In genomic region chr2:120446373-120446772, GRCm38 (mm10) we compare ENCODE assay signal across 15 mouse cellular contexts. TPM values are rescaled to one million over a fixed set of nuclear protein-coding genes. Genes with fewer than 3 reads are reported as not detected.
A peak's percentile ranks its signal among the peaks of the same experiment; 100 is the strongest.
DNase-seq lines count a peak whose midpoint lies in the region; ATAC-seq lines count a peak whose summit lies in the region.
"Had no signal": no experiment of that assay in that cellular context is flagged by ENCODE, and none has a peak within 500 bp of the region (broad histone marks: within the 10 kb centered on the region; RNA-seq: fewer than 3 reads in every experiment).

No protein-coding gene starts in this region.

- H3K27ac ChIP-seq in heart, embryonic 10.5 days: peak overlapping the region; percentile 49; the same call in 1 of the 2 replicates
- peak overlapping the region; percentile 65 for H3K27ac ChIP-seq in liver, embryonic 15.5 days (replicated peaks)
- H3K27ac ChIP-seq: embryonic facial prominence, embryonic 13.5 days; limb, embryonic 12.5 days had no signal

- H3K4me2 ChIP-seq in liver, embryonic 15.5 days: peak overlapping the region; percentile 47
- H3K4me2 ChIP-seq: embryonic facial prominence, embryonic 13.5 days; limb, embryonic 12.5 days had no signal

- peak; percentile 98 for ATAC-seq in liver, embryonic 15.5 days (ENCODE audit: insufficient read depth)
- ATAC-seq: forebrain, embryonic 16.5 days had no signal

- peak overlapping the region; percentile 5; the same call in 1 of the 2 replicates for H3K9ac ChIP-seq in liver, embryonic 15.5 days
- H3K9ac ChIP-seq: embryonic facial prominence, embryonic 13.5 days; limb, embryonic 12.5 days had no signal

- no peaks in the 10 kb centered on the region for H3K9me3 ChIP-seq in heart, embryonic 10.5 days
- no peaks in the 10 kb centered on the region for H3K9me3 ChIP-seq in liver, embryonic 15.5 days (replicated peaks)
- H3K9me3 ChIP-seq: embryonic facial prominence, embryonic 13.5 days; limb, embryonic 12.5 days had no signal

- 53% methylated on average over 10 of the region's 10 CpGs for WGBS in heart, embryonic 10.5 days
- WGBS in liver, embryonic 15.5 days (ENCODE audit: insufficient replicate concordance): 10% methylated on average over 10 of the region's 10 CpGs

- peaks cover 5% of the 10 kb centered on the region; the same call in 1 of the 2 replicates for H3K4me1 ChIP-seq in heart, embryonic 10.5 days
- peaks cover 19% of the 10 kb centered on the region for H3K4me1 ChIP-seq in liver, embryonic 15.5 days (replicated peaks)
- H3K4me1 ChIP-seq: embryonic facial prominence, embryonic 13.5 days had no signal

- no peaks in the 10 kb centered on the region for H3K27me3 ChIP-seq in heart, embryonic 10.5 days (ENCODE audit: insufficient read depth, poor library complexity, severe bottlenecking)
- H3K27me3 ChIP-seq in liver, embryonic 15.5 days: no peaks in the 10 kb centered on the region
- H3K27me3 ChIP-seq: embryonic facial prominence, embryonic 13.5 days; limb, embryonic 12.5 days had no signal

- no peaks in the 10 kb centered on the region for H3K36me3 ChIP-seq in heart, embryonic 10.5 days
- H3K36me3 ChIP-seq in liver, embryonic 15.5 days (replicated peaks): no peaks in the 10 kb centered on the region
- H3K36me3 ChIP-seq: embryonic facial prominence, embryonic 13.5 days; limb, embryonic 12.5 days had no signal

- intact Hi-C loops in heart, postnatal 10 days (cut with DNase I): no loop called here
- intact Hi-C loops in left cerebral cortex, postnatal 25 days (cut with DNase I): no loop called here

- H3K4me3 ChIP-seq in heart, embryonic 10.5 days: no peak overlapping the region
- H3K4me3 ChIP-seq in liver, embryonic 15.5 days (replicated peaks): no peak overlapping the region
- H3K4me3 ChIP-seq: embryonic facial prominence, embryonic 13.5 days; limb, embryonic 12.5 days had no signal

- peak; percentile 85 for DNase-seq in heart, embryonic 10.5 days (ENCODE audit: low spot score)
- DNase-seq in heart, postnatal 10 days: no peak
- DNase-seq in thymus, postnatal 25 days: peak; percentile 28
- DNase-seq in thymus, adult 18-20 months: no peak
- no peak for DNase-seq in adrenal gland, postnatal 14 days
- DNase-seq in left cerebral cortex, postnatal 25 days (ENCODE audit: low spot score in 2 of 2): no peak
- no peak for DNase-seq in kidney, adult 18-20 months
- DNase-seq: adrenal gland, adult 8-10 months; cerebellum, adult 18-20 months; kidney, adult 8-10 months; lung, postnatal 36 days had no signal

RNA-seq across cellular contexts. Expression of gene Capn3, which starts 9.4 kb away (rescaled TPM):
- polyA plus RNA-seq in heart, embryonic 10.5 days (2016; fragmentation: Nextera tagmentation; extraction: Ambion mirVana): 5.2 and 6.3 TPM in 2 replicates
- total RNA-seq in heart, postnatal 10 days (2021): 1 to 10 TPM in 1 of 2 experiments, under 1 TPM in 1; 0.84 to 1.1 TPM
- polyA plus RNA-seq in liver, embryonic 15.5 days (2015; fragmentation: Nextera tagmentation; extraction: Ambion mirVana): 3.5 and 4.9 TPM in 2 replicates
- 0.38 and 0.52 TPM in 2 replicates for total RNA-seq in adrenal gland, postnatal 14 days (2021)
- total RNA-seq in left cerebral cortex, postnatal 25 days (2021): 1 to 10 TPM; 5.8 to 6.7 TPM

RNA-seq across cellular contexts. Expression of gene Tmem87a, which starts 42.5 kb away (rescaled TPM):
- polyA plus RNA-seq in heart, embryonic 10.5 days (2016; fragmentation: Nextera tagmentation; extraction: Ambion mirVana): 4.4 and 4.5 TPM in 2 replicates
- 10 to 100 TPM; 21.0 to 23.8 TPM for total RNA-seq in heart, postnatal 10 days (2021)
- polyA plus RNA-seq in liver, embryonic 15.5 days (2015; fragmentation: Nextera tagmentation; extraction: Ambion mirVana): 2.6 and 3.6 TPM in 2 replicates
- 36.2 and 38.3 TPM in 2 replicates for total RNA-seq in adrenal gland, postnatal 14 days (2021)
- total RNA-seq in left cerebral cortex, postnatal 25 days (2021): 10 to 100 TPM; 41.3 to 44.4 TPM

RNA-seq across cellular contexts. Expression of gene Ganc, which starts 42.7 kb away (rescaled TPM):
- polyA plus RNA-seq in heart, embryonic 10.5 days (2016; fragmentation: Nextera tagmentation; extraction: Ambion mirVana): 7.0 and 8.8 TPM in 2 replicates
- total RNA-seq in heart, postnatal 10 days (2021): 10 to 100 TPM; 20.6 to 22.0 TPM
- 6.0 and 6.9 TPM in 2 replicates for polyA plus RNA-seq in liver, embryonic 15.5 days (2015; fragmentation: Nextera tagmentation; extraction: Ambion mirVana)
- total RNA-seq in adrenal gland, postnatal 14 days (2021): 33.5 and 40.0 TPM in 2 replicates
- total RNA-seq in left cerebral cortex, postnatal 25 days (2021): 10 to 100 TPM; 12.6 to 15.7 TPM

Comparison
In these comparisons a context has a peak if more than half of its experiments do, and no peak if none do; other contexts are left out.
1. DNase-seq: peak in heart, embryonic 10.5 days (single experiment) and thymus, postnatal 25 days (single experiment); none in heart, postnatal 10 days (0 of 2), thymus, adult 18-20 months (0 of 2), adrenal gland, postnatal 14 days (single experiment), left cerebral cortex, postnatal 25 days (0 of 2) and kidney, adult 18-20 months (single experiment).